Mouse (Mus musculus) heart, embryonic 10.5 days (tissue): ENCODE results near the gene Zfp280d. TPM values are rescaled to one million over a fixed set of nuclear protein-coding genes. Genes with fewer than 3 reads are reported as not detected.

ENCODE experiments used
- DNase-seq: peaks from one replicate; pipeline ENCODE4 v3.0.0-alpha.2; 2017; ENCODE audit warnings: low spot score
- H3K27ac ChIP-seq: fragments of 300-500 bp; sonication (generic); 2 replicates; pipeline ENCODE4 v1.5.1; 2016; ENCODE audit warnings: mild to moderate bottlenecking
- H3K27me3 ChIP-seq: fragments of 300-500 bp; sonication (generic); 2 replicates; pipeline ENCODE4 v1.6.1; 2016; ENCODE audit warnings: mild to moderate bottlenecking; ENCODE audit not compliant: poor library complexity, insufficient read depth, severe bottlenecking
- H3K36me3 ChIP-seq: fragments of 300-500 bp; sonication (generic); 2 replicates; pipeline ENCODE4 v1.6.1; 2016; ENCODE audit warnings: mild to moderate bottlenecking, moderate library complexity
- H3K4me1 ChIP-seq: fragments of 300-500 bp; sonication (generic); 2 replicates; pipeline ENCODE4 v1.6.1; 2016; ENCODE audit warnings: mild to moderate bottlenecking
- H3K4me3 ChIP-seq: fragments of 300-500 bp; sonication (generic); 2 replicates; pipeline ENCODE4 v1.5.1; 2016; ENCODE audit warnings: mild to moderate bottlenecking, moderate library complexity
- H3K9me3 ChIP-seq: fragments of 300-500 bp; sonication (generic); 2 replicates; pipeline ENCODE4 v1.6.1; 2016; ENCODE audit warnings: mild to moderate bottlenecking, moderate library complexity
- WGBS: fragments of 180-500 bp; shearing (Covaris S2); methylation state at CpG from one replicate; pipeline ENCODE4 v1.1.7; 2016; 5-methylcytosine and 5-hydroxymethylcytosine counted together
- polyA plus RNA-seq: library from polyadenylated mRNA; unstranded; fragments of >200 nt; fragmentation: Nextera tagmentation; extraction: Ambion mirVana; gene quantifications from 2 replicates; pipeline ENCODE4 v1.2.1, GENCODE M21; 2016

The Zfp280d gene
- polyA plus RNA-seq, result 29.0 and 34.0 TPM in 2 replicates

GRCm38 (mm10) chr9:72274677-72275076 lies at the start of gene Zfp280d:
Gene Zfp280d, plus strand, starts transcription at chr9:72274860.
- Histone ChIP-seq H3K9me3 (peaks cover 6% of the 10 kb centered on the region; the same call in 1 of the 2 replicates), H3K4me1 (peaks cover 13% of the 10 kb centered on the region), H3K36me3 (no peaks in the 10 kb centered on the region), H3K4me3 (peak within 1 kb of the TSS; percentile 85), H3K27ac (peak within 1 kb of the TSS; percentile 98), H3K27me3 (no peaks in the 10 kb centered on the region)
- DNase-seq, result peak; percentile 95
- WGBS, result 2% methylated on average over 37 of the region's 57 CpGs

- H3K27me3 ChIP-seq, result no peaks in the 10 kb centered on the region
- 82% methylated on average over 6 of the region's 6 CpGs for WGBS
- no peaks in the 10 kb centered on the region for H3K4me1 ChIP-seq
- no peaks in the 10 kb centered on the region for H3K36me3 ChIP-seq
- no peak overlapping the region for H3K27ac ChIP-seq
- no peak overlapping the region for H3K4me3 ChIP-seq
- 0 out of 2 replicates have a peak, but pooled peaks cover 2% of the 10 kb centered on the region for H3K9me3 ChIP-seq
- DNase-seq, result no peak
Observed at GRCm38 (mm10) chr9:72226536-72226935, 48.1 kb upstream of the Zfp280d start.

- no peaks in the 10 kb centered on the region for H3K4me1 ChIP-seq
Observed at GRCm38 (mm10) chr9:72252656-72253055, 22.0 kb upstream of the Zfp280d start.

GRCm38 (mm10) chr9:72255227-72255626 lies 19.4 kb upstream of the Zfp280d start:
- H3K36me3 ChIP-seq, result no peaks in the 10 kb centered on the region
- H3K27ac ChIP-seq, result no peak overlapping the region
- H3K4me3 ChIP-seq, result no peak overlapping the region
- no peaks in the 10 kb centered on the region for H3K27me3 ChIP-seq
- no peaks in the 10 kb centered on the region for H3K9me3 ChIP-seq
- no peak for DNase-seq
- WGBS, result 74% methylated on average over 1 of the region's 1 CpGs
- H3K4me1 ChIP-seq, result no peaks in the 10 kb centered on the region

More at GRCm38 (mm10) chr9:72252656-72253055, 22.0 kb upstream of the Zfp280d start:
- Histone ChIP-seq H3K9me3 (no peaks in the 10 kb centered on the region), H3K4me3 (no peak overlapping the region), H3K27ac (no peak overlapping the region), H3K36me3 (no peaks in the 10 kb centered on the region), H3K27me3 (no peaks in the 10 kb centered on the region)
- WGBS, result 89% methylated on average over 1 of the region's 1 CpGs
- DNase-seq, result no peak

GRCm38 (mm10) chr9:72256646-72257045 lies 18.0 kb upstream of the Zfp280d start:
- WGBS, result 84% methylated on average over 3 of the region's 3 CpGs
- Histone ChIP-seq H3K9me3 (no peaks in the 10 kb centered on the region), H3K27ac (no peak overlapping the region), H3K36me3 (no peaks in the 10 kb centered on the region), H3K4me1 (no peaks in the 10 kb centered on the region), H3K4me3 (no peak overlapping the region), H3K27me3 (no peaks in the 10 kb centered on the region)
- no peak for DNase-seq

GRCm38 (mm10) chr9:72260337-72260736 lies 14.3 kb upstream of the Zfp280d start:
- no peak overlapping the region for H3K27ac ChIP-seq

GRCm38 (mm10) chr9:72264859-72265258 lies 9.8 kb upstream of the Zfp280d start:
- Histone ChIP-seq H3K4me1 (no peaks in the 10 kb centered on the region), H3K4me3 (no peak overlapping the region), H3K36me3 (no peaks in the 10 kb centered on the region), H3K27me3 (no peaks in the 10 kb centered on the region), H3K9me3 (no peaks in the 10 kb centered on the region), H3K27ac (no peak overlapping the region)
- no peak for DNase-seq
- 70% methylated on average over 3 of the region's 3 CpGs for WGBS

More at GRCm38 (mm10) chr9:72260337-72260736, 14.3 kb upstream of the Zfp280d start:
- no peaks in the 10 kb centered on the region for H3K27me3 ChIP-seq
- DNase-seq, result no peak
- H3K4me1 ChIP-seq, result no peaks in the 10 kb centered on the region
- H3K9me3 ChIP-seq, result no peaks in the 10 kb centered on the region
- 26% methylated on average over 7 of the region's 7 CpGs for WGBS
- no peak overlapping the region for H3K4me3 ChIP-seq
- H3K36me3 ChIP-seq, result no peaks in the 10 kb centered on the region

GRCm38 (mm10) chr9:72270146-72270545 lies 4.5 kb upstream of the Zfp280d start:
- Histone ChIP-seq H3K4me3 (no peak overlapping the region), H3K27ac (no peak overlapping the region), H3K36me3 (no peaks in the 10 kb centered on the region), H3K4me1 (0 out of 2 replicates have a peak, but pooled peaks cover 4% of the 10 kb centered on the region), H3K27me3 (no peaks in the 10 kb centered on the region), H3K9me3 (peaks cover 6% of the 10 kb centered on the region; the same call in 1 of the 2 replicates)
- WGBS, result 96% methylated on average over 1 of the region's 1 CpGs
- DNase-seq, result no peak

GRCm38 (mm10) chr9:72273646-72274410 lies 832 bp upstream of the Zfp280d start:
- DNase-seq, result no peak
- H3K27ac ChIP-seq, result no peak overlapping the region
- no peaks in the 10 kb centered on the region for H3K36me3 ChIP-seq
- H3K9me3 ChIP-seq, result peaks cover 6% of the 10 kb centered on the region; the same call in 1 of the 2 replicates
- 78% methylated on average over 7 of the region's 7 CpGs for WGBS
- H3K4me3 ChIP-seq, result no peak overlapping the region
- peaks cover 13% of the 10 kb centered on the region for H3K4me1 ChIP-seq
- no peaks in the 10 kb centered on the region for H3K27me3 ChIP-seq

- DNase-seq, result peak; percentile 84
- WGBS, result 5% methylated on average over 70 of the region's 70 CpGs
- peak overlapping the region; percentile 85 for H3K4me3 ChIP-seq
- H3K4me1 ChIP-seq, result peaks cover 13% of the 10 kb centered on the region
- H3K27ac ChIP-seq, result peak overlapping the region; percentile 98
- H3K27me3 ChIP-seq, result no peaks in the 10 kb centered on the region
- no peaks in the 10 kb centered on the region for H3K36me3 ChIP-seq
- peaks cover 6% of the 10 kb centered on the region; the same call in 1 of the 2 replicates for H3K9me3 ChIP-seq
Observed at GRCm38 (mm10) chr9:72275101-72275978, 680 bp downstream of the Zfp280d start.

- DNase-seq, result no peak
Observed at GRCm38 (mm10) chr9:72275979-72276500, 1.4 kb downstream of the Zfp280d start.

GRCm38 (mm10) chr9:72276941-72277340 lies 2.3 kb downstream of the Zfp280d start:
- H3K36me3 ChIP-seq, result 0 out of 2 replicates have a peak, but pooled peaks cover 4% of the 10 kb centered on the region
- no peaks in the 10 kb centered on the region for H3K27me3 ChIP-seq
- H3K9me3 ChIP-seq, result peaks cover 4% of the 10 kb centered on the region; the same call in 1 of the 2 replicates
- DNase-seq, result no peak
- no peak overlapping the region for H3K27ac ChIP-seq
- H3K4me3 ChIP-seq, result no peak overlapping the region
- peaks cover 13% of the 10 kb centered on the region for H3K4me1 ChIP-seq

More at GRCm38 (mm10) chr9:72275979-72276500, 1.4 kb downstream of the Zfp280d start:
- Histone ChIP-seq H3K27me3 (no peaks in the 10 kb centered on the region), H3K4me1 (peaks cover 13% of the 10 kb centered on the region), H3K9me3 (peaks cover 6% of the 10 kb centered on the region; the same call in 1 of the 2 replicates), H3K27ac (peak overlapping the region; percentile 98), H3K36me3 (no peaks in the 10 kb centered on the region), H3K4me3 (peak overlapping the region; percentile 85)
- 42% methylated on average over 8 of the region's 8 CpGs for WGBS
